Mouse (Mus musculus): ENCODE measurements around the gene Ttc28.

DNA sequence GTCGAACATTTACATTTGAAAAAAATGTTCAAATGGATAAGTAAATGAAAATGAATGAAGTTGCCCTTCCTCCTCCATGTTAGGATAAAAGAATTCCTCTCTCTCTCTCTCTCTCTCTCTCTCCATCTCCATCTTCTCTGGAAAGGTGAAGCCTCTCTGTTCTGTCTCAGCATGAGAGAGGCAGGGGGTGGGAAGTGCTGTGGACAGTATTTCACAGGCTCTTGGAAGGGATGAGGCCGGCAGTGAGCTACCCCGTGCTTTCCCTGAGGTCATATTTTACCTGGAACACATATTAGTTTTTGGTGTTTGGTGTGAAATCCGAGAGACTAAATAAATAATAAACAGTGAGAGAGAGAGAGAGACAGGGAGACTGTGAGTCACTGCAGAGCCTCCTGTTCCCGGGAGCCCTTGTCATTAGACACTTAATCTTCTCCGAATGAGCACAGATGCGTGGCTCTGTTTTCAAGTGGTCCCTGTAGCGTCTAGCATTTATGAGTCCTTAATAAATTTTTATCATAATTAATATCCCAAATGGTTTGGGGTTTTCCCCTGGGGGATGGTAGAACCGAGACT is 284.8 kb downstream of the Ttc28 start:
- TF ChIP-seq USF1 (IDR thresholded peaks at IDR 0.05; ENCODE audit: low read depth, low read length) (no peak), ZNF384 (IDR thresholded peaks at IDR 0.05; ENCODE audit: low read depth, low read length) (no peak), CTCF (conservative IDR thresholded peaks at IDR 0.05 in 1 of 2, IDR thresholded peaks at IDR 0.05 in 1 of 2; ENCODE audit: low read depth in 2 of 2, low read length in 2 of 2) (no peak), ZC3H11A (IDR thresholded peaks at IDR 0.05; ENCODE audit: low read depth, low read length) (no peak), POLR2A (IDR thresholded peaks at IDR 0.05; ENCODE audit: low read depth, low read length) (no peak), SMC3 (IDR thresholded peaks at IDR 0.05; ENCODE audit: low read depth, low read length) (no peak), ELF1 (IDR thresholded peaks at IDR 0.05; ENCODE audit: low read depth, low read length) (no peak), SIN3A (IDR thresholded peaks at IDR 0.05; ENCODE audit: low read length) (no peak), KAT2A (IDR thresholded peaks at IDR 0.05; ENCODE audit: insufficient replicate concordance, low read length) (no peak), E2F4 (IDR thresholded peaks at IDR 0.05; ENCODE audit: insufficient replicate concordance, low read depth, low read length) (no peak)

All from CH12.LX (cell line).